Mouse (Mus musculus): Measurements from ENCODE around the gene Pld2.

DNA sequence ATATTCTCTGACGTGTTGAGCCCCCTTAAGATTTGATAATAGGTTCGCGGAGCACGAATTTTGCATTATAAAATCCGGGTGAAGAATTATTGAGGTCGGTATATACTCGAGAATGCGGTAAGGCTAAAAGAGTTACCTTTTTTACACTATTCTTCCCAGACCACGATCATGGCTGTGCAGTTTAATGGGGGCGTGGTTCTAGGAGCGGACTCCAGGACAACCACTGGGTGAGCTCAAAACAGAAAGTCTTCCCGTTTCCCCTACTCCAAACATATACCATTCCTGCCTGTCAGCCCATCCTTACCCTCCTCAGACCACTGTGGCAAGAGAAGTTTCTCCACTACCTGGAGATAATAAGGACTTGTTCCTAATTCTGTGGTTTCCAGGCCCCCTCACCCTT, 14.1 kb upstream of the Pld2 start:
- TF ChIP-seq EP300 (IDR thresholded peaks at IDR 0.05) (no peak), CTCF (IDR thresholded peaks at IDR 0.05) (no peak)
